Mouse (Mus musculus): Measurements from ENCODE around the gene Klhdc8a.

Gene Klhdc8a

GRCm38 (mm10) chr1:132317413-132317812 lies 19.0 kb downstream of the Klhdc8a start:
- DNase-seq (ENCODE audit: low read depth, low spot score) = no peak

- no peak for DNase-seq (ENCODE audit: low read depth, low spot score)
Measured at GRCm38 (mm10) chr1:132317894-132318863, 19.8 kb downstream of the Klhdc8a start.

DNA sequence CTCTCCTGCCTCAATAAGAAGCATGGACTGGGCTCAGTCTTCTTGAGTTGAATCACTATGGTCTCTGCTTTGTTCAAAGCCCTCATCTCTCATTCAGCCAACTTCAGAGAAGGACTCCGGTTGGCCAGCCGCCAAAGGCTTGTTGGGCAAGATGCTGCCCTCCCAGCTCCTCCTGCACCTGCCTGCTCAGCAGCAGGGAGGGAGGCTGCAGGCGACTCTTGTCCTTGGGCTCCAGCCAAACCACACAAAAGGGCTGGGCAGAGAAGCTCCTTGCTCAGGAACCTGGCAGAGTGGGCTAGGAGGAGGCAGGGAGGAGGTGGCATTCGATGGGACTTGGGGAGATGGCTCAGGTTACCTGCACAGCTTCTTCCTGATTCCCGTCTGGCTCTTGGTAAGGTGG lies 20.8 kb downstream of the Klhdc8a start:
- DNase-seq (ENCODE audit: low read depth, low spot score) = no peak

DNA sequence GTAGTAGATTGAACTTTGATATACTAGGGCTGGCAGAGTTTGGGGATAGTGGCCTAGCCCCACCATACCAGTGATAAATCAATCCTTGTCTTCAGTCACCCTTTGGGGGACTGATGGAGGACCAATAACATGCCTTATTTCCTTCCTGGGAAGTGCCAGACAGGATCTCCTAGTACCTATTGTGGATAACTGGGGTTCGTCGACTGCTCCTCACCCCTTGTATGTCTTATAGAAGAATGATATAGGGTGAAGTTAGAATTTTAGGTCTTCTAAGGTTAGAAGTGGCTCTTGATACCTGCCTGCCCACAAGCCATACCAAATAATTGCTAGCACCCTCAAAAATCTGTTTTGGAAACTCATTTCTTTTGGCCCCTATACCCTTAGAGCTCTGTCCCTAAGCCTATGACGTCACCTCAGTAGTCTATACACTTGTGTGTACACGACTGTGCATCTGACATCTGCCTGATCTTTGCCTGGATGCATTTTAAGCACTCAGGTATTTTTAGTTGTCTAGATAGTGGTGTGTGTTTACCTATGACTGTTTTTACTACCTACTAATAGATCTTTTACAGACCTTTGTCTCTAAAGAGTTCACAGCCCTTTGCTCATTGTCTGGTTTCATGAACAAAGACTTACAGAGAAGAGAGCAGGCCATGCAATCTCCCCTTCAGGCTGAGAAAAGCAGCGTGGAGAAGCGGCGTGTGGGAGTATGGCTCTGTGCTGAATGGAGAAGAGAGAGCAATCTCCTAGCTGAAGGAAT lies 23.6 kb downstream of the Klhdc8a start:
- DNase-seq (ENCODE audit: low read depth, low spot score) = no peak

GRCm38 (mm10) chr1:132322711-132323542 lies 24.5 kb downstream of the Klhdc8a start:
- no peak for DNase-seq (ENCODE audit: low read depth, low spot score)

- DNase-seq (ENCODE audit: low read depth, low spot score) = no peak
Measured at GRCm38 (mm10) chr1:132326777-132327176, 28.4 kb downstream of the Klhdc8a start.

- no peak for DNase-seq (ENCODE audit: low read depth, low spot score)
Measured at GRCm38 (mm10) chr1:132327477-132327876, 29.1 kb downstream of the Klhdc8a start.

DNA sequence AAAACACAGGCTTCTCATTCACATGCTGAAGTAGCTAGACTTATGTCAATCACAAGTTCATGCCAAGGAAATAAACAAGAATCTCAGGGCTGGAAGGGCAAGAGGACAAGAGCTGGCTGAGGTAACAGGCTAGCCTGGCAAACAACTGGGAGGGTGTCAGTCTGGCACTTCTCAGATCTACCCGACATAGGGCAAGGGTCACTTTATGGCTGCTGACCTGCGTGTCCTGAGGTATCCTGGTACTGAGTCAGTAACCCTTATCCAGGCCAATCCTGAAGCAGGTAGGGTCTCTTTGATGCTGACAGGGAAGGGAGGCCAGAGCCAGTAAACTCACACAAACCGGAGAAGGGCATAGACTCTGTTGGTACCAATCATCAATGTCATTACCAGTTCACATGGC lies 30.1 kb downstream of the Klhdc8a start:
- DNase-seq (ENCODE audit: low read depth, low spot score) = no peak

DNA sequence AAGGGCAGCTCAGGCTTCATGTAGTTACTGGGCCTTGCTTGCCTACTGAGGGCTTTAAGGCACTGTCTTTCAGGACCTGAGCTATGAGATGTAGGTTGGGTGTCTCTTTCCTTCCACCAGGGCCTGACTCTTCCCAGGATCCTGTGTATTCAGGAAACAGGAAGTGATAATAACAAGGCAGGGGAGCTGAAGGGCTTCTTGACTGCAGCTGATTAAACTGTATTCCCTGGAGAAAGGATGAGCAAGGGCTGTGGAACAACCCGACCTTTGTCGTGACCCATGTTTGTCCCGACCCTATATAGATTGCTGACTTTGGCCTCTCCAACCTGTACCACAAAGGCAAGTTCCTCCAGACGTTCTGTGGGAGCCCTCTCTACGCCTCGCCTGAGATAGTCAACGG lies 31.2 kb downstream of the Klhdc8a start:
- no peak for DNase-seq (ENCODE audit: low read depth, low spot score)

DNA sequence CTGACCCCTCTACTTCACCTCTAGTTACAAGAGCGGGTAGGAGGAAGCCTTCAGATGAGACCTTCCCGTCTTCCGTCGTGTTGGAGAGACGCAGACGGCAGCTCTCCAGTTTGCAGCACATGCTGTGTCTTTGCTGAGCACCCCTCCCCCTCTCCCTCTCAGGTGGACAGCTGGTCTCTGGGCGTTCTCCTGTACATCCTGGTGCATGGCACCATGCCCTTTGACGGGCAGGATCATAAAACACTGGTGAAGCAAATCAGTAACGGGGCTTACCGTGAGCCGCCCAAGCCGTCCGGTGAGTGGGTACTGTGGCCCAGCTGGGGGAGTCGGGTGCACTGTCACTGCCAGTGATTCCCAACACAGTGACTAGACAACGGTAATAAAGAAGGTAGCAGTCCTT lies 32.0 kb downstream of the Klhdc8a start:
- DNase-seq (ENCODE audit: low read depth, low spot score) = no peak

DNA sequence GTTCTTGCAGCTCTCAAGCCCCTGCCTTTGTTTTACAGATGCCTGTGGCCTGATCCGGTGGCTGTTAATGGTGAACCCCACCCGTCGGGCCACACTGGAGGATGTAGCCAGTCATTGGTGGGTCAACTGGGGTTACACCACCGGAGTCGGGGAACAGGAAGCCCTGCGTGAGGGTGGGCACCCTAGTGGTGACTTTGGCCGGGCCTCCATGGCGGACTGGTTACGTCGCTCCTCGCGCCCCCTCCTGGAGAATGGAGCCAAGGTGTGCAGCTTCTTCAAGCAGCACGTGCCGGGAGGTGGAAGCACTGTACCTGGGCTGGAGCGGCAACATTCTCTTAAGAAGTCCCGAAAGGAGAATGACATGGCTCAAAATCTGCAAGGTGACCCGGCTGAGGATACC lies 32.9 kb downstream of the Klhdc8a start:
- no peak for DNase-seq (ENCODE audit: low read depth, low spot score)

DNA sequence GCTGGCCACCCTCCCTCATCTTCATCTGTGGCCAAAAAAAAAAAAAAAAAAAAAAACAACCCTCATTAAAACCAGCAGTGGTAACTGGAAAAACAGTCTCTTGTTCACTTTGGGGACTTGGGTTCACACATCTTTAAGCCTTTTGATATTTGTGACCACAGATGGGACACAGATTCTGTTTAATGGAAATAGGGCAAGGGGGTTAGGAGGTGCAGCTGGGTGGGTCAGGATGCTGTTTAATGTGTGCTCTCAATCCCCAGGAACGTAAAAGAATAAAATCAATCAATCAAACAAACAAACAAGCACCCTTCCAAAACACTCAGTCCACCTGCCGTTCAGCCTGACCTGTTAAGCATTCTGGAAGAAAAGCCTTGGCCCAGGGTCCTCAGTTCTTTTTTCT lies 34.8 kb downstream of the Klhdc8a start:
- DNase-seq (ENCODE audit: low read depth, low spot score) = no peak

DNA sequence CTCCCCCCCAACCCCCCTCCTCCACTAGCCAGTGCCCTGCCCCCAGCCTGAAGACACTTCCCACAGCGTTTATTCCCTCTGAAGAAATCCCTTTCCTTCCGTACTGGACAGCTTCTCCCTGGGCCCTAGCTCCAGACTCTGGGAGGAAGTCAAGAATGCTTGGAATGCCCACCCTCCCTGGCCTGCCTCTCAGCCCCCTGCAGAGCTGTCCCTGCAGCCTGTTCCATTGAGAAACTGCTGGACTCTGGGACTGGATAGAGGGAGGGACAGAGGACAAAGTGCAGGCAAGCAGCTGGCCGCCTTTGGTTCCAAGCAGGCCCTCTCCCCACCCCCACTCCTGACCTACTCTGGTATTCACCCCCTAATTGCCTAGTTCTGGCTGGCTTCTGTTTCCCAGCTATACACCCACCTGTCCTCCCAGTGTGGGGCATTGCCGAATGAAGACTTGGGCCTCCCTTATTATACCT lies 35.3 kb downstream of the Klhdc8a start:
- DNase-seq (ENCODE audit: low read depth, low spot score) = no peak

GRCm38 (mm10) chr1:132334178-132334801 lies 35.9 kb downstream of the Klhdc8a start:
- no peak for DNase-seq (ENCODE audit: low read depth, low spot score)

- no peak for DNase-seq (ENCODE audit: low read depth, low spot score)
Measured at GRCm38 (mm10) chr1:132335378-132335965, 37.0 kb downstream of the Klhdc8a start.

GRCm38 (mm10) chr1:132336921-132337320 lies 38.5 kb downstream of the Klhdc8a start:
- DNase-seq (ENCODE audit: low read depth, low spot score) = no peak

DNA sequence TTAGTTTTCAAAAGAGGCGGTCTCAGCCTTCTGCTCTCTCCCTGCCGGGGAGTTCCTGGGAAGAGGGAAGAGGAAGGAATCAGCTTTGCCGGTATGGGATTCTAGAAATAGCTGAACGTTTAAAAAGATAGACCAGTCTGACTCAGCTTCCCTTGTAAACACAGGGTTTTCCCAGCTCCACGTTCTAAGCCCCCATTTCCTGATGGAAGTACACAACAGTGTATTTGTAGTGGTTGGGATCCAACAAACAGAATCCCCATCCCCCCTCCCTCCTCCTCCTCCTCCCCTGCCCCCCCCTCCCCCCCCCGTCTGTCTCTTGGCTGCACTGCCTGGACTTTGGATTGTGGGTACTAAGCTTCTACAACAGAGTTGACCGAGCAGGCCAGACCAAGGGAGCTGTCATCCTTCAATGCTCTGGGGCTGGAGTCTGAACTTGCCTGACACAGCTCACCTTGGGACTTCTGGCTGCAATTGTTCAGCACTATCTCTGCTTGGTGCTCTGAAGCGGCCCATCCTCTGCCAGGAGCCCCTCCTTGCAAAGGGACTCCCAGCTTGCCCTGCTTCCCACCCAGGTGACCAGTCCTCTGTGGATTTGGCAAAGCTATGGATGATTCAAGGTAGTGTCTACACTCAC lies 39.7 kb downstream of the Klhdc8a start:
- DNase-seq (ENCODE audit: low read depth, low spot score) = no peak

DNA sequence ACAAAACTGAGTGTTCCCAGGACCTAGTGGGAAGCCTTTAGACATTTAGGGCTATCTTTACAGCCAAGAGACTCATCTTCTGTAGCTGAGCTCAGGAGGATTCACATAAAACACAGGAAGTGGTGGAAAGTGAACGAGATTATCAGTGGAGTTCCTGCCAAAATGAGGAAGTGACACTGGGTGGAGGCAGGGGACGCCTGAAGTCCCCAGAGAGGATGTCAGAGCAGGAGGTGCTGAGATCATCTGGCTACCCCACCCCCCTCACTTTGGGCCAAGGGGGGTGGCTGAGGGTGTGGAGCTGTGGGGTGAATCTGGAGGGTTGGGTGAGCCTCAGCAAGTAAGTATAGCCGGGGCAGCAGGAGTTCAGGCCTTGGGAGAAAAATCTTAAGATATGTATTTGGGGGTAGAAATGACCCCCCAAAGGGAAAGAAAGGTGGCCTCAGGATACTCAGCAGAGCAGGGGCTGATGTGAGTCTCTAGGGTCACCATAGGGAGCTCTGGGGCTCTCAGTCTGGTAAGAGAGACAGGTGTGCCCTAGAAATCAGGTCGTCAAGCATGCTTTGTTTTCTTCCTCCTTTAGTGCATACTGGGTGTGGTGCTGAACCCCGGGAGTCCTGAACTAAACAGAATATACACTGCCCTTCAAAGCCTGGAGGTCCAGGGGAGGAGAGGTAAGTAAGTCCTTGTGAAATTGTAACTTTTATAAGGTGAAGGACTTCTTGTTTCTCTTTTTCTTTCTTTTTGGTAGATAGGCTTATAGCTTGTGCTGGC lies 43.5 kb downstream of the Klhdc8a start:
- no peak for DNase-seq (ENCODE audit: low read depth, low spot score)

GRCm38 (mm10) chr1:132342518-132342917 lies 44.1 kb downstream of the Klhdc8a start:
- DNase-seq (ENCODE audit: low read depth, low spot score) = no peak

DNA sequence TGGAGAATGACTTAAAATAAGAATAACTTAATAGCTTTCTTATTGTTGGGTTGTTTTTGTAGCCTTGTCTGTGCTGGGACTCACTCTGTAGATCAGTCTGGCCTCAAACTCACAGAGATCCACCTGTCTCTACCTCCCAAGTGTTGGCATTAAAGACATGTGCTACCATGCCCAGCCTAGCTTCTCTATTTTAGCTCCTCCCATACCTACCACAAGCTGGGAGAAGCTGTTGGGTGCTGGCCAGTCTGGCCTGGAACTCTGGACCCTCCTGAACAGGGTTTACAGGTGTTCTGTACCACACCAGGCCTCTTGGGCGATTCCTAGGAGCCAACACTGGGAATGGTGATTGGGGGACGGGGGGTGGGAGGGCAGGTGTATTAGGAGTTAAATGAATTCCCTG lies 44.8 kb downstream of the Klhdc8a start:
- DNase-seq (ENCODE audit: low read depth, low spot score) = no peak

Measured in brain, embryonic 18.5 days (tissue).